Mouse (Mus musculus) heart, adult 9 months (tissue): ENCODE measurements around the gene Hoxd9.

Experiments
- DNase-seq, 2 experiments: peaks; one replicate each; pipeline ENCODE4 v3.0.0; 2022; ENCODE audit warnings: low spot score in 2 of 2

The Hoxd9 gene

GRCm38 (mm10) chr2:74732513-74733316 lies 35.2 kb downstream of the Hoxd9 start:
- DNase-seq: no peak

DNA sequence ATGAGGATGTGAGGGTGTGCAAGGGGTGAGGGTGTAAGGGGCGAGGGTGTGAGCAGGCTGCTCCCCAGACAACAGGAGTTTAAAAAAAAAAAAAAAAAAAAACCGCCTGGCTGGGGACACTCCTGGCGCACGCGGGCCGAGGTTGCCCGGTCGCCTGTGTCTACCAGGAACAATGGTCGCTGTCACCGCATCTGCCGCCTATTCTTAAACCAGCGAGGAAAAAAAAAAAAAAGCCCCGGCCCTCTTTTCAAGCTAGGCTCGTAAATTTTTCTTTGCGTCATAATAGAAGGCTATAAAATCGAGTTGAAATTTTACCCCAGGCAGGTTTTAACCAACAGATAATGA lies 35.8 kb downstream of the Hoxd9 start:
- no peak for DNase-seq

DNA sequence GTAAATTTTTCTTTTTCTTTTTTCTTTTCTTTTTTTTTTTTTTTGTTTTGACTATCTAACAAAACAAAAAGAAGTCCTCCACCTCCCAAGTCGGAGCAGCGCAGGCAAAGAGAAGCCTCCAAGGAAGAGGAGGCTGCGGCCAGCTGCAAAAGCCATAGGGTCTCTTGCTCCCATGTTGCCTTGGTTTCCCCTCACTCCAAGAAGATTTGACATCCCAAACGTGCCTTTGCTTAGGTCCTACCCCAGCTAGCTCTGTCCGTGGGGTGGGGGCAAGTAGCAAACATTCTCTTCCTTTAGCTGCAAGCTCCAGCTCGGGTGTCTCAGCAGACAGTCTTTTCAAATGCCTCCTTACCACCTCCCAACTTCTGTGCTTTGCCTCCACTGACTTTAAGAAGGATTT lies 36.2 kb downstream of the Hoxd9 start:
- no peak for DNase-seq

DNA sequence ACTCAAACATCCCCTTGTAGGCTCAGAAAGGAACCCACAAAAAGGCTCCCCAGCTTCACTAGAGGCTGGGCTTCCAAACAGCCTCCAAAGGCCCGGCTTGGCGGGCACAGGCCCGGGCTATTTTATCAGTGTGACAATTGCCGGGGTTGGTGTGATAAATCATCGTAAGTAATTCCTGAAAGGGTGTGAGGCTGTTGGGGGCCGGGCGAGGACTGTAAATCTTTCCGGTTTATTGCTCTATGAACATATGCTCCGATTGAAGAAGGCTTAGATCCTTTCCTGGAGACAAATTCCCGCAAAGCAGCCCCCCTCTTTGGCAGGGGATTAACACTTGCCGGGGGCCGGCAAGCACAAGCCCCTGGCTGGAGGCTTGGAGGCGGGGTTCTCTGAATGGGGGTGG lies 36.9 kb downstream of the Hoxd9 start:
- DNase-seq: no peak

- DNase-seq: no peak
These were observed 37.7 kb downstream of the Hoxd9 start for GRCm38 (mm10) chr2:74734996-74735811.

DNA sequence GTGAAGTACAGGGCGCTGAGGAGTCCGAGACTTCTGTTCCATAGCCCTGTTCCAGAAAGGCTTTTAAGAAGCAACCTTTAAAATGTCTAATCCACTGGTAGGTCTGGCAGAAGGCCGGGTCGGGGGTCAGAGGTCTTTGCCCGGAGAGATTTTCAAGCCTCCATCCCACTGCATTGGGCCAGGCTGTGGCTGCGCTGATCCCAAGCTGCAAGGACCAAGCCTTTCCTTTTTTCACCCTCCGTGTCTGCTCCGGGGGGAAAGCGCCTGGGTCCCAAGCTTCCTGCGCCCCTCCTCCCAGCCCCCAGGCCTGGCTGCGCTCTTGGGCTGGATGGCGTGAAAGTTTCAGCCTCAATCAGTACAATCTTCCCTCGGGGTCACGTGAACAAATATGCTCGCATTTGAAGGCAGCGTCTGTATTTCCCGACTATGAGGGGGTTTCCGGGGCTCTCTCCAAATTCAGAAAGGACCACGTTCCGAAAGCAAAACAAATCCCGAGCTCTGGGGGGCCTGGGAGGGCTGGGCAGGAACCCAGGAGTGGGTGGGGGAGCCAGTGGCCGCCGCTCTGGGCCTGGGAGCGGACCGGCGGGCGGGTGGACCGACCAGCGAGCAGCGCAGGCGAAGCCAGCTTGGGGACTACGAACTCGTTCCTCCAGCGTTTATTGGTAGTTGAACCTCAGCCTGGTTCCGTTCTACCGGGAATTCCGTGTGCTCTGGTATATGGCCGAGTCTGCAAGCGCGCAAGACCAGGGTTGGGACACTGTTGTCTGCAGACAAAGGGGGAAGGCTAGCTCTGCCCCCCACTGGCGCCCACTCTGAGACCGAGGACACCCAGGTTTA lies 38.5 kb downstream of the Hoxd9 start:
- DNase-seq: no peak

- no peak for DNase-seq
These were observed 39.4 kb downstream of the Hoxd9 start for GRCm38 (mm10) chr2:74736688-74737577.

- DNase-seq: no peak
These were observed 40.1 kb downstream of the Hoxd9 start for GRCm38 (mm10) chr2:74737578-74738070.

GRCm38 (mm10) chr2:74738623-74739475 lies 41.3 kb downstream of the Hoxd9 start:
- no peak for DNase-seq

- DNase-seq: no peak
These were observed 41.9 kb downstream of the Hoxd9 start for GRCm38 (mm10) chr2:74739476-74739800.

- DNase-seq: no peak
These were observed 42.3 kb downstream of the Hoxd9 start for GRCm38 (mm10) chr2:74739869-74740268.

- no peak for DNase-seq
These were observed 43.0 kb downstream of the Hoxd9 start for GRCm38 (mm10) chr2:74740311-74741091.

DNA sequence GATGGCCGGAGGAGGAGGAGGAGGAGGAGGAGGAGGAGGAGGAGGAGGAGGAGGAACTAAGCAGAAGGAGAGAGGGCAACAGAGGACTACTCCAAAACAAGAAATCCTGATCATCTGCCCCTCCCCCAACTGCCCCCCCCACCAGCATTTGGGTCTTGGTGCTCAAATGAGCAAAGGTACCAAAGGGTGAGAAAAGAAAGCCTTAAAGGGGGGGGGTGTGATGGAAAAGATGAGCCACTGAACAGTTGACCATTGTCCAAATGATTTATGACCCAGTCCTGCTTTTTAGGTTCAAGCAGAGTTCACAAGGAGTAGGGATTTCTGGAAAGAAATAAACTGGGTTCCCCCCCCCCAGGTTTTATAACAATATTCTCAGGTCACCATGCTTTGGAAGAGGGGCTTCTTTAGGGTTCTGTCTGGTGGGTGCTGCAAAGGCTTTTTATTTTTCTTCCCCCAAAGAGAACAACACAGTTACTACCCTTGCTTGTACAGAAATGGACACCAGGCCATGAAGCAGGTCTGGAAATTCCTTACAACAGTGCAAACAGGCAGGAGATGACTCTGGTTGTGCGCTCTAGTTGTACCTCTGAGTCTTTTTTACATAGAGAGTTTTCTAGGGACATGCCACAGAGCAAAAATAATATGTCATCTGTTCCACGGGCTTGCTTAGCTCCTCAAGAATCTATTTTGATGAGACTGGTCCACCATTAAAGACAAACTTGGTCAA lies 43.9 kb downstream of the Hoxd9 start:
- DNase-seq: no peak

DNA sequence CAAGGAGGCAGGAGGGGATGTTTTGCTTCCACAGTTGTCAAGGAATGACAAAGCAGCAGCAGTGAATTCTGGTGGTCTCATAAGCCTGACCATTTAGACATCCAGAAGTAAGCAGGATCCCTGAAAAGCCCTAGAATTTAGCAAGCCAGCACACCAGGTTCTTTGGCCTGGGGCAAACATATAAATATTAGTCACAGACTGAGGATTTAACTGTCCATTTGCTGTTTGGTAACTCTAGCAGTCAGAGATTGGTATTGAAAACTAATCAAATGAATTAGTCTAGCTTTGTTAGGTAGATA lies 44.4 kb downstream of the Hoxd9 start:
- no peak for DNase-seq

DNA sequence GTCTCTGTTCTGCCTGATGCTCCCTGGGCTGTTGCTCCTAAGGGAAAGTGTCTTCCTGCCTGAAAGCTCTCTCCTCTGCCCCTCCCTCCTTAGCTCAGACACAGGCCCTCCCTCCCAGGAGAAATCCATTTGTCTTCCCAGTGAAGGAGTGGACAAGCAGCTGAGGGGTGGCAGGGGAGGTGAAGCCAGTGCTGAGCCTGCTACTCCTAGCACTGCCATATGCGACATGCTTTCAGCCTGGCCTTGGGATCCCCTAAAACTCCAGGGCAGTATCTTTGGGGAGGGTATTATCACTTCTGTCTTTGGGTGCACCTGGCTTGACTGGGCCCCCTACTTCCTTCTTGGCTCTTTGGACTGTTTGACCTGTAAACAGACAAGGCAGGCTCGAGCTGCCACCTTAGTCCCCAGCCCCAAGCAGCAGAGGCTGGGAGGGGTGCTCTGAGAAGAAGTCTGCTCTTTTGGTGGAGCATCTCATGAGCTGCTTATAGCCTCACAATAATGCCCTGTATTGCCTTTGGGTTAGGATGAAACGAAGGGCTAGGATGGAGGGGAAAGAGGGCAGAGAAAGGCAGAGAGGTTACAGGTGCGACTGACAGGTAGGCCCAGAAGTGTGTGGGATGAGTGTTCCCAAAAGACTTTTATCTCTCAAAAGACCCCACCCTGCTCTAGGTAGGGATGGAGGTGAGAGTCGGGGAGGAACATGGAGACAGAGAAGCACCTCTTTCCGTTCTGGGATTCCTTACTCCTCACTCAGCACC lies 48.2 kb downstream of the Hoxd9 start:
- DNase-seq: no peak

GRCm38 (mm10) chr2:74746298-74746921 lies 48.9 kb downstream of the Hoxd9 start:
- no peak for DNase-seq

- no peak for DNase-seq
These were observed 49.5 kb downstream of the Hoxd9 start for GRCm38 (mm10) chr2:74747006-74747405.

DNA sequence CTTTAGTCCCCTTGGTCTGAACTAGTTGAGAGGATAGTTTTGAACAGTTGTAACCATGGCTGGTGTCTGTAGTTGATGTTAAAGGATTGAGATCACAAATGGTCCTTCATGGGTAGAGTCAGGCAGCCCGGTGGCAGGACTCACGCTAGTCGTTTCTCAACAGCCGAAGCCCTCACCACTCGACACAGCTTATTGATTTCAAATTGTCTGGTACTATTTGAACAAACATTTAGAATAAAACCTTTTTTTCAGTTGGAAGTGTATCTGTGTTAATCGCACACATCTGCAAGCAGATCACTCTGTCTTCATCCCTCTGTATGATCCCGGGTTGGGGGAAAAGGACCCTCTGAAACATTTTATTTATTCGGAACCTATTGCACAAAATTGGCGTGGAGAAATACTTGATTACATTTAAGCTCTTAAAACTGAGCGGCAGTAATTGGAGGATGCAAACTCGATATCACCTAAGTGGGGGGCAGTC lies 50.2 kb downstream of the Hoxd9 start:
- no peak for DNase-seq
